Mouse (Mus musculus): ENCODE measurements around the gene Sept3. TPM values are rescaled to one million over a fixed set of nuclear protein-coding genes. Genes with fewer than 3 reads are reported as not detected.

The Sept3 gene
- polyA plus RNA-seq, 1 experiment from 2014 or later, result 321 TPM

DNA sequence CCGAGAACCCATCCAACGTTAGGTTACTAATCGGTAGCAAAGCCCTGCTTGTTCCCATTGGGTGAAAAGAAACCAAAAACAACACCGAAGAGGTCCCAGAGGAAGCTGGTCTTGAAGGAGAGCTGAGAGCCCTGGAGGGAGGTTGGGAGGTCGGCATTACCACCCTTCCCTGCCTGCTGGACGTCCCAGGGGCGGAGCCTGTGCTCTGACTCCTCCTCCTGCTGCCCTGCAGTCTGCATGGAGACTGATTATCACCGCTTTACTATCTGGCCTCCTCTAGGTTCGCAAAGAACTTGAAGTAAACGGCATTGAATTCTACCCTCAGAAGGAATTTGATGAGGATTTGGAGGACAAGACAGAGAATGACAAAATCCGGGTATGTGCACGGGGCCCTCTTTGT lies 11.5 kb downstream of the Sept3 start:
- 73% methylated on average over 12 of the region's 12 CpGs for WGBS
- H3K4me2 ChIP-seq (ENCODE audit: low read length), result no peak overlapping the region
- H3K27ac ChIP-seq (ENCODE audit: low read depth, low read length), result no peak overlapping the region
- H3K9ac ChIP-seq (ENCODE audit: low read depth, low read length), result no peak overlapping the region
- no peak overlapping the region for H3K4me3 ChIP-seq (ENCODE audit: low read length)
- no peaks in the 10 kb centered on the region for H3K4me1 ChIP-seq (ENCODE audit: control insufficient read depth, insufficient read depth, low read depth, low read length)
- no peaks in the 10 kb centered on the region for H3K9me3 ChIP-seq (ENCODE audit: control insufficient read depth, low read length)
- peaks cover 63% of the 10 kb centered on the region for H3K36me3 ChIP-seq (ENCODE audit: control insufficient read depth, insufficient read depth, low read length)
- ATAC-seq, result no peak
- no peaks in the 10 kb centered on the region for H3K27me3 ChIP-seq (replicated peaks; ENCODE audit: control insufficient read depth, insufficient read depth, low read length)

DNA sequence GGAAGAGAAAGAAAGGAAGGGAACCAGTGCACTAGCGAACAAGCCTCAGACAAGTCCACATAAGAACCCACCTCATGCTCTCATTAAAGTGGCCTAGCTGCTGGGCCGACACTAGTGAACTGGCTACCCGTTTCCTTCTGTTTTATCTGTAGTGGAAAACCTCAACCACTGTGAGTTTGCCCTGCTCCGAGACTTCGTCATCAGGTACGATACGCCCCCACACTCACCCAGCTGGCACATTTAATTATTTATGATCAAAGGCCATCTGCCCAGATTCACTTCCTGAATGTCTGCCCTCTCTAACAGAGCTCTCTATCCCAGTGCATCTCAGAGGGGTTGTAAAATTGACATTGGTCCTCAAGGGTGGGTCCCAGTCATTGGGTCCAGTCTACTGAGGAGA lies 15.6 kb downstream of the Sept3 start:
- Histone ChIP-seq H3K4me2 (ENCODE audit: low read length) (no peak overlapping the region), H3K27ac (ENCODE audit: low read depth, low read length) (no peak overlapping the region), H3K9ac (ENCODE audit: low read depth, low read length) (no peak overlapping the region), H3K27me3 (replicated peaks; ENCODE audit: control insufficient read depth, insufficient read depth, low read length) (no peaks in the 10 kb centered on the region), H3K9me3 (ENCODE audit: control insufficient read depth, low read length) (no peaks in the 10 kb centered on the region), H3K36me3 (ENCODE audit: control insufficient read depth, insufficient read depth, low read length) (peaks cover 45% of the 10 kb centered on the region), H3K4me1 (ENCODE audit: control insufficient read depth, insufficient read depth, low read depth, low read length) (peaks cover 15% of the 10 kb centered on the region), H3K4me3 (ENCODE audit: low read length) (no peak overlapping the region)
- ATAC-seq, result no peak
- 84% methylated on average over 7 of the region's 7 CpGs for WGBS

DNA sequence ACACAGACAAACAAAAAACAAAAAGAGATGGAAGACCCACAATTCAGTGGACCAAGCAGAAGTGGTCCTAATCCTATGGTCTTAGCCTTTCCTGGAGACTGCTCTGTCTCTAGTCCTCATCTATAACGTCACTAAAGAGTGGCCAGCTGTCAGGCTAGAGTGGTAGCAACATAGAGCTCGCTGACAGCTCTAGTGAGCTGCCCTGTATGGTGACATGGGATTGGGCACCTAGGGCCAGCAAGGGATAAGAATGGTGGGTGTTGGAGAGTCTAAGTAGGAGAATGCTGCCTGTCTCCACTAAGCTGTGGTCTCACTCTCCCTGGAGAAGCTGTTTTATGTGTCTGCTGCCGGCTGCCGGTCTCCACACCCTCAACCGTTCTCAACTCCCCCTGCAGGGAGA lies 18.2 kb downstream of the Sept3 start:
- peaks cover 32% of the 10 kb centered on the region for H3K36me3 ChIP-seq (ENCODE audit: control insufficient read depth, insufficient read depth, low read length)
- H3K4me2 ChIP-seq (ENCODE audit: low read length), result peak overlapping the region; percentile 41
- ATAC-seq, result peak; percentile 29
- H3K4me1 ChIP-seq (ENCODE audit: control insufficient read depth, insufficient read depth, low read depth, low read length), result peaks cover 15% of the 10 kb centered on the region
- peak overlapping the region; percentile 17; the same call in 1 of the 2 replicates for H3K9ac ChIP-seq (ENCODE audit: low read depth, low read length)
- H3K9me3 ChIP-seq (ENCODE audit: control insufficient read depth, low read length), result no peaks in the 10 kb centered on the region
- no peaks in the 10 kb centered on the region for H3K27me3 ChIP-seq (replicated peaks; ENCODE audit: control insufficient read depth, insufficient read depth, low read length)
- H3K27ac ChIP-seq (ENCODE audit: low read depth, low read length), result peak overlapping the region; percentile 70
- WGBS, result 10% methylated on average over 5 of the region's 5 CpGs
- H3K4me3 ChIP-seq (ENCODE audit: low read length), result no peak overlapping the region

DNA sequence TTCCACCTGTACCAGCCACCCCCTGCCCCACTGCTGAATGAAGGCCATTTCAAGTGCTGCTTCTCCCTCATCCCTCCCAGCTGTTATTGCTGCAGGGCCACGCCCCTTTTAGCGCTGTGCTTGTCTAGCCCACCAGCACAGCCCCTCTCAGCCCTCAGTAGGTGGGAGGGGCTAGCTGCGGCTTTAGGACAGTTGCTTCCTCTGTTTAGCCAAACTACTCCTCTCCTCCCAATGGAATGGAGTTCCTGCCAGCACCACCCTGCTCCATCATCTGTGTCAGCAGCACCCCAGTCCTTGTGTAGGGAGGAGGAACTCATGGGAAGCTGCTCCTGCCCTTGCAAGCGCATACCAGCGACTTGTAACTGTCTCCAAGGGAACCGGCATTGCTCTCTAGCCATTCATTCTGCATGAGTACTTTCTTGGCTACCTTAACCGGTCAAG lies 18.6 kb downstream of the Sept3 start:
- Histone ChIP-seq H3K4me1 (ENCODE audit: control insufficient read depth, insufficient read depth, low read depth, low read length) (peaks cover 15% of the 10 kb centered on the region), H3K4me3 (ENCODE audit: low read length) (no peak overlapping the region)
- WGBS, result 6% methylated on average over 7 of the region's 7 CpGs

DNA sequence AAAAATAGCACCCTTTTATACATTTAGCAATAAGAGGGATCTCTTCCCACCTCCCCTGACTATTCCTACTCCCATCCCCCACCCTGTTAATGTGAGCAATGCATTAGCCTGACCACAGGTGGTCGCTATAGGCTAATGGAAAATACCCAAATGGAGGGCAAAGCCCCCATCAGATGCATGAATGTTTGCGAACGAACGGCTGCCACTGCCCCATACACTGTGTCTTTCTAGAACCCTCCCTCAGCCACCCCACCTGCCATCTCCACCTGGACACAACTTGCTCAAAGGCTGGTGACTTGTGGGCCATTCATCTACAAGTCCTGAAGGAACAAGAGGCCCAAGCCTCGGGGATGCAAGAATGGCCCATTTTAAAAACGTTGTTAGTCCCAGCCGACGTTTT lies 19.4 kb downstream of the Sept3 start:
- peaks cover 22% of the 10 kb centered on the region for H3K36me3 ChIP-seq (ENCODE audit: control insufficient read depth, insufficient read depth, low read length)
- H3K4me1 ChIP-seq (ENCODE audit: control insufficient read depth, insufficient read depth, low read depth, low read length), result peaks cover 15% of the 10 kb centered on the region
- H3K4me2 ChIP-seq (ENCODE audit: low read length), result no peak overlapping the region
- no peaks in the 10 kb centered on the region for H3K9me3 ChIP-seq (ENCODE audit: control insufficient read depth, low read length)
- no peak overlapping the region for H3K9ac ChIP-seq (ENCODE audit: low read depth, low read length)
- WGBS, result 28% methylated on average over 8 of the region's 8 CpGs
- no peaks in the 10 kb centered on the region for H3K27me3 ChIP-seq (replicated peaks; ENCODE audit: control insufficient read depth, insufficient read depth, low read length)
- peak; percentile 10; the same call in 1 of the 2 replicates for ATAC-seq
- H3K27ac ChIP-seq (ENCODE audit: low read depth, low read length), result peak overlapping the region; percentile 70
- no peak overlapping the region for H3K4me3 ChIP-seq (ENCODE audit: low read length)

More for the DNA sequence above, 18.6 kb downstream of the Sept3 start:
- peaks cover 29% of the 10 kb centered on the region for H3K36me3 ChIP-seq (ENCODE audit: control insufficient read depth, insufficient read depth, low read length)
- peak; percentile 87 for ATAC-seq
- H3K9ac ChIP-seq (ENCODE audit: low read depth, low read length), result peak overlapping the region; percentile 17
- H3K27me3 ChIP-seq (replicated peaks; ENCODE audit: control insufficient read depth, insufficient read depth, low read length), result no peaks in the 10 kb centered on the region
- H3K9me3 ChIP-seq (ENCODE audit: control insufficient read depth, low read length), result no peaks in the 10 kb centered on the region
- H3K27ac ChIP-seq (ENCODE audit: low read depth, low read length), result peak overlapping the region; percentile 70
- peak overlapping the region; percentile 41 for H3K4me2 ChIP-seq (ENCODE audit: low read length)

DNA sequence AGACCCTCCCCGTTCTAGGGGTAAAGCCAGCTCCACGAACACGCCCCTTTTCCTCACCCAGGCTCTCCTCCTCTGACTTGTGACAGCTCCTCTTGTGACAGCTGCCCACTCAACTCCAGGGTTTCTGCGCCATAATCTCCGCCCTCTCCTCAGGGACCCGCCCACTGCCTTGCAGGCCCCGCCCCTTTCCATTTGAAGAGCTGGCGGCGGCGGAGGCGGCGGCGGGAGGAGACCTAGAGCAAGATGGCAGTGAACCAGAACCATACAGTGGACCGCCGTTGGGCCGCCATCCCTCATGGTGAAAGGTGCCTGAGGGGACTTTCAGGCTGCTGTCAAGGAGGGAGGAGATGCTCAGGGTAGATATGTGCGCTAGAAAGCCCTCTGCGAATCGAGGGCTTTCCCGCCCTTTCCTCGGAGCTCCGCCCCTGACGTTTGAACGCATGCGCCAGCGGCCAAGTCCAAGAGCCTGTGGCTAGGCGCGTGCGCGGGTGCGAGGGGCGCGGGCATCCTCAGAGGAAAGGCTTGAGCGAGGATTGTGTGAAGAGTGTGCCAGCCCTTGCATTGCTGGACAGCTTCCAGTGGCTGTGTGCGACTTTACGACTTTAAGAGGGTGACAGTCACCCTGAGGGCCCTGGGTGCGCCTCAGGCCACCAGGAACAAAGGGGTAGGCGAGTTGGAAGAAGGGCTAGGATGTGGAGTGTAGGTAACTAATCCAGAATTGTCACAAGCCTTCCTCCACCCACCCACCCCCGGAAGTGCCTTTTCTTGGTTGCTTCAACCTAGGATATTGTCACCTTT lies 24.3 kb downstream of the Sept3 start, which contains the start of gene Wbp2nl:
Gene Wbp2nl (plus strand): TSS at position 191 of the 798 bp plus-strand sequence.
- H3K27ac ChIP-seq (ENCODE audit: low read depth, low read length), result no peak within 1 kb of the TSS
- peaks cover 3% of the 10 kb centered on the region for H3K4me1 ChIP-seq (ENCODE audit: control insufficient read depth, insufficient read depth, low read depth, low read length)
- H3K9me3 ChIP-seq (ENCODE audit: control insufficient read depth, low read length), result no peaks in the 10 kb centered on the region
- H3K36me3 ChIP-seq (ENCODE audit: control insufficient read depth, insufficient read depth, low read length), result no peaks in the 10 kb centered on the region
- WGBS, result 62% methylated on average over 39 of the region's 39 CpGs
- no peak for ATAC-seq
- no peak within 1 kb of the TSS; the same call in 1 of the 2 replicates for H3K4me3 ChIP-seq (ENCODE audit: low read length)
- no peaks in the 10 kb centered on the region for H3K27me3 ChIP-seq (replicated peaks; ENCODE audit: control insufficient read depth, insufficient read depth, low read length)
- no peak within 1 kb of the TSS for H3K9ac ChIP-seq (ENCODE audit: low read depth, low read length)
- H3K4me2 ChIP-seq (ENCODE audit: low read length), result peak within 1 kb of the TSS; percentile 25; the same call in 1 of the 2 replicates

DNA sequence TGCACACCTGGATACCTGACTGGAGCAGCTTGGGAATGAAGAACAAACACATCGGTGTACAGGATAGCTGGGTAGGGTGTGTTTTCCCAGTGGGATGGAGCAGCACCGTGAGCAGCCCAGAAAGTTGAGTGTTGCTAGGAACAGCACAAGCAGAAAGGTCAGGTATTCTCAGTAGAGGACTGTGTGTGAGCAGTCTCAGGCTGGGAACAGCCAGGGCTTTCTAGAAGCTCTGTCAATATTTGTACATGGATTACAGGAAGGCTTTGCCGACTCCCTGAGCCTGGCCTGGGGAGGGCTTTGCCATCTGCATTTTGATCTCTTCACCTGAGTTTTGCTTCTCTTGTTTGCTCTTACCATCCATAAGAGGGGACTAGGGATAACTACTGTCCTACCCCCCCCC lies 32.4 kb downstream of the Sept3 start:
- no peaks in the 10 kb centered on the region for H3K9me3 ChIP-seq (ENCODE audit: control insufficient read depth, low read length)
- H3K4me3 ChIP-seq (ENCODE audit: low read length), result no peak overlapping the region
- H3K4me1 ChIP-seq (ENCODE audit: control insufficient read depth, insufficient read depth, low read depth, low read length), result no peaks in the 10 kb centered on the region
- no peak for ATAC-seq
- no peaks in the 10 kb centered on the region for H3K27me3 ChIP-seq (replicated peaks; ENCODE audit: control insufficient read depth, insufficient read depth, low read length)
- H3K27ac ChIP-seq (ENCODE audit: low read depth, low read length), result no peak overlapping the region
- H3K9ac ChIP-seq (ENCODE audit: low read depth, low read length), result no peak overlapping the region
- WGBS, result 85% methylated on average over 3 of the region's 3 CpGs
- H3K4me2 ChIP-seq (ENCODE audit: low read length), result no peak overlapping the region
- H3K36me3 ChIP-seq (ENCODE audit: control insufficient read depth, insufficient read depth, low read length), result no peaks in the 10 kb centered on the region

DNA sequence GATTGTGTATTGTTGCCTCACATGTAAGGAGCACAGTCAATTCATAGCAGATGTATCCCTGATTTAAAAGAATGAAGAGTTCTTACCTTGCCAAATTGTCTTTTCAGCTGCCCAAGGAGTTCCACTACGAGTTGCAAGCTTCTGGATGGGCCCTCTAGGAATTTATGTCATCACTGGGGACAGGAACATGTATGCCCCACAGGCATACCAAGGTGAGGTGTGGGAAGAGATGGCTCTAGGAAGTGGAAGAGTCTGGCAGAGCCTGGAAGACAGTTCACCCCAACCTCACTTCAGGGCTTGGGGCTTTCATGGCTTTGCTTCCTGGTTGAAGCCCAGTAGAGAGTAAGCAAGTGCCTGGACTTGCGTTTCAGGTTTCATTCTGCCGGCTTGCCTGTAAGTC lies 33.7 kb downstream of the Sept3 start:
- H3K4me3 ChIP-seq (ENCODE audit: low read length), result no peak overlapping the region
- no peak overlapping the region for H3K4me2 ChIP-seq (ENCODE audit: low read length)
- H3K27me3 ChIP-seq (replicated peaks; ENCODE audit: control insufficient read depth, insufficient read depth, low read length), result no peaks in the 10 kb centered on the region
- H3K36me3 ChIP-seq (ENCODE audit: control insufficient read depth, insufficient read depth, low read length), result no peaks in the 10 kb centered on the region
- WGBS, result 87% methylated on average over 3 of the region's 3 CpGs
- no peak for ATAC-seq
- H3K4me1 ChIP-seq (ENCODE audit: control insufficient read depth, insufficient read depth, low read depth, low read length), result no peaks in the 10 kb centered on the region
- H3K27ac ChIP-seq (ENCODE audit: low read depth, low read length), result no peak overlapping the region
- H3K9ac ChIP-seq (ENCODE audit: low read depth, low read length), result no peak overlapping the region
- H3K9me3 ChIP-seq (ENCODE audit: control insufficient read depth, low read length), result no peaks in the 10 kb centered on the region

DNA sequence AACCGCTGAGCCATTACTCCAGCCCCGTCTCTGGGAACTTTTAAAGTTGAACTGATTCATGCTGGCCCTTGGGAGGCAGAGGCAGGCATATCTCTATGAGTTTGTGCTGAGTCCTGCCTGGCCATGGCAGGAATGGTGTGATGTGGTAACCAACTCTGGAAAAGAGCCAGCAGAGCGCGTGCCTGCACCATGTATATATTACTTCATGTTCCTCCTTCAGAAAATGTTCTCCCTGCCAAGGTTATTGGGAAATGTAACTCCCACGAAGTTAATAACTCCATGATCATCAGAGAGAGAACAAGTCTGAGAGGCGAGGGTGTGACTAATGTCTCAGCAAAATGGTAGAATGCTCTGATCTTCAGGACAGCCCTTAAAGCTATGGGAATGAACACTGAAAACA lies 43.1 kb downstream of the Sept3 start:
- no peak for ATAC-seq
- no peak overlapping the region for H3K27ac ChIP-seq (ENCODE audit: low read depth, low read length)
- H3K4me1 ChIP-seq (ENCODE audit: control insufficient read depth, insufficient read depth, low read depth, low read length), result no peaks in the 10 kb centered on the region
- no peaks in the 10 kb centered on the region for H3K9me3 ChIP-seq (ENCODE audit: control insufficient read depth, low read length)
- no peak overlapping the region for H3K9ac ChIP-seq (ENCODE audit: low read depth, low read length)
- no peak overlapping the region for H3K4me3 ChIP-seq (ENCODE audit: low read length)
- no peak overlapping the region for H3K4me2 ChIP-seq (ENCODE audit: low read length)
- 89% methylated on average over 6 of the region's 6 CpGs for WGBS
- no peaks in the 10 kb centered on the region for H3K36me3 ChIP-seq (ENCODE audit: control insufficient read depth, insufficient read depth, low read length)
- H3K27me3 ChIP-seq (replicated peaks; ENCODE audit: control insufficient read depth, insufficient read depth, low read length), result no peaks in the 10 kb centered on the region

All from hindbrain, embryonic 16.5 days (tissue).